Mouse (Mus musculus) intestine, embryonic 14.5 days (tissue): ENCODE results near the gene Zfp398. TPM values are rescaled to one million over a fixed set of nuclear protein-coding genes. Genes with fewer than 3 reads are reported as not detected.

Source experiments
- ATAC-seq: fragments of 200-750 bp; cut with Nextera tagmentation; replicated peaks from 2 replicates; pipeline ENCODE4 v1.8.0; 2017; ENCODE audit warnings: low read depth, moderate number of reproducible peaks, moderate TSS enrichment, moderate library complexity; ENCODE audit not compliant: low FRiP score, low TSS enrichment
- DNase-seq: peaks from one replicate; pipeline ENCODE4 v3.0.0-alpha.2; 2018; ENCODE audit warnings: low spot score
- H3K27ac ChIP-seq: fragments of 300-500 bp; sonication (generic); 2 replicates; pipeline ENCODE4 v1.5.1; 2014; ENCODE audit warnings: low read depth, mild to moderate bottlenecking, control low read depth
- H3K27me3 ChIP-seq: fragments of 300-500 bp; sonication (generic); replicated peaks from 2 replicates; pipeline ENCODE4 v1.6.1; 2014; ENCODE audit warnings: low read length, control low read depth; ENCODE audit not compliant: control insufficient read depth, insufficient read depth
- H3K36me3 ChIP-seq: fragments of 300-500 bp; sonication (generic); 2 replicates; pipeline ENCODE4 v1.6.1; 2014; ENCODE audit warnings: low read length, control low read depth; ENCODE audit not compliant: control insufficient read depth, insufficient read depth
- H3K4me1 ChIP-seq: fragments of 300-500 bp; sonication (generic); replicated peaks from 2 replicates; pipeline ENCODE4 v1.6.1; 2014; ENCODE audit warnings: low read length, control low read depth, mixed read lengths; ENCODE audit not compliant: control insufficient read depth, insufficient read depth
- H3K4me2 ChIP-seq: fragments of 300-500 bp; sonication (generic); 2 replicates; pipeline ENCODE4 v1.6.1; 2014; ENCODE audit warnings: low read length
- H3K4me3 ChIP-seq: fragments of 300-500 bp; sonication (generic); 2 replicates; pipeline ENCODE4 v1.5.1; 2014; ENCODE audit warnings: low read depth, low read length, control low read depth, mixed read lengths
- H3K9ac ChIP-seq: fragments of 300-500 bp; sonication (generic); 2 replicates; pipeline ENCODE4 v1.6.1; 2014; ENCODE audit warnings: mild to moderate bottlenecking, low read length
- H3K9me3 ChIP-seq: fragments of 300-500 bp; sonication (generic); 2 replicates; pipeline ENCODE4 v1.6.1; 2016; ENCODE audit warnings: low read length, control low read depth; ENCODE audit not compliant: control insufficient read depth
- WGBS: fragments of 180-500 bp; shearing (Covaris S2); extraction: QIAGEN DNeasy Blood & Tissue Kit; methylation state at CpG from one replicate; pipeline ENCODE4 v1.1.7; 2014; 5-methylcytosine and 5-hydroxymethylcytosine counted together
- polyA plus RNA-seq: library from polyadenylated mRNA; unstranded; fragments of >200 nt; fragmentation: Nextera tagmentation; extraction: Ambion mirVana; gene quantifications from 2 replicates; pipeline ENCODE4 v1.2.1, GENCODE M21; 2014

Gene Zfp398
- polyA plus RNA-seq, 1 experiment from 2014 or later: 9.0 TPM

GRCm38 (mm10) chr6:47805520-47805919, 29.9 kb upstream of the Zfp398 start:
- Histone ChIP-seq H3K9me3 (no peaks in the 10 kb centered on the region), H3K9ac (no peak overlapping the region), H3K27me3 (no peaks in the 10 kb centered on the region), H3K4me3 (no peak overlapping the region), H3K4me1 (peaks cover 11% of the 10 kb centered on the region), H3K27ac (no peak overlapping the region), H3K4me2 (no peak overlapping the region), H3K36me3 (peaks cover 73% of the 10 kb centered on the region)
- no peak for DNase-seq
- no peak for ATAC-seq
- 84% methylated on average over 2 of the region's 2 CpGs for WGBS

DNA sequence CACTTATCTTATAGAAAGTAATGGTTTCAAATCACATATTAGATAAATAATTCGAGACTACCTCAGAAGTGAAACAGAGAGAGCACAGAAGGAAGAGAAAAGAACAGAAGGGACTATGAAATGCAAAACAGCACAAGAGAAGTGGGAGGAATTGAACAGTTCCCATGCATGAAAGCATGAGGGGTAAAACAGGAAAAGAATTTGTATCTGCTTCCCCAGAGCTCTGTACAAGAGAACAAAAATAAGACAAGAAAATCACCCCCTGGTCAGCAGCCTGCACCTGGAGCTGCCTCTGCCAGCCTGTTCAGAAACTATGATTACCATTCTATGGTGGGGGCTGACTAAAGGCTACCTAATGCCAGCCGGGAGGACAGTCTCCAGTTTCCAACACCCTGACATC, 28.0 kb upstream of the Zfp398 start:
- H3K27ac ChIP-seq: no peak overlapping the region
- no peak overlapping the region for H3K4me2 ChIP-seq
- H3K4me3 ChIP-seq: no peak overlapping the region
- peaks cover 55% of the 10 kb centered on the region for H3K36me3 ChIP-seq
- no peaks in the 10 kb centered on the region for H3K27me3 ChIP-seq
- ATAC-seq: no peak
- no peaks in the 10 kb centered on the region for H3K9me3 ChIP-seq
- WGBS: 90% methylated on average over 2 of the region's 2 CpGs
- no peak overlapping the region for H3K9ac ChIP-seq
- DNase-seq: no peak
- peaks cover 23% of the 10 kb centered on the region for H3K4me1 ChIP-seq

- WGBS: 93% methylated on average over 5 of the region's 5 CpGs
- peaks cover 44% of the 10 kb centered on the region for H3K36me3 ChIP-seq
These were observed 26.9 kb upstream of the Zfp398 start for GRCm38 (mm10) chr6:47808545-47808944.

GRCm38 (mm10) chr6:47809053-47809452, 26.4 kb upstream of the Zfp398 start:
- no peaks in the 10 kb centered on the region for H3K9me3 ChIP-seq
- no peak overlapping the region for H3K27ac ChIP-seq
- H3K27me3 ChIP-seq: no peaks in the 10 kb centered on the region
- H3K9ac ChIP-seq: no peak overlapping the region
- H3K4me3 ChIP-seq: no peak overlapping the region
- DNase-seq (no peak), ATAC-seq (no peak)
- H3K4me1 ChIP-seq: peaks cover 23% of the 10 kb centered on the region
- 79% methylated on average over 4 of the region's 4 CpGs for WGBS
- no peak overlapping the region for H3K4me2 ChIP-seq
- peaks cover 39% of the 10 kb centered on the region for H3K36me3 ChIP-seq

More at GRCm38 (mm10) chr6:47808545-47808944, 26.9 kb upstream of the Zfp398 start:
- Histone ChIP-seq H3K4me3 (no peak overlapping the region), H3K4me1 (peaks cover 23% of the 10 kb centered on the region), H3K27ac (no peak overlapping the region), H3K9me3 (no peaks in the 10 kb centered on the region), H3K9ac (no peak overlapping the region), H3K27me3 (no peaks in the 10 kb centered on the region), H3K4me2 (no peak overlapping the region)
- ATAC-seq (no peak), DNase-seq (no peak)

DNA sequence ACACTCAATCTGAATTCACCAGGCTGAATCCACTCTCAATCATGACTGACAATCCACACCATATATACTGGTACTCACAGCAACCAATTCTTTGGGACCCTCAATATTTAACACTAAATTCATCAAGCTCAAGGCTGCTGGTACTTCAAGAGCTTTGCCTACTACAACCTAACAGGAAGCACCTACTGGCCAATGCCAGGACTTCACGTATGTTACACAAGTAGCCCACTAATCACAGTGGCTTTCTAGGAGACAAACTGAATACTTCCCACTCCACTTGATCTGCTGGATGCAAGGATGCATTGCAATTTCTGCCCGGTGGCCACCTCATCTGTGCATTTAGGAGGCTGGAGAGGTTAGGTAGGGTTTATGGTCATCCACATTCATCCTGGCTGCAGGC, 25.3 kb upstream of the Zfp398 start:
- H3K36me3 ChIP-seq: peaks cover 28% of the 10 kb centered on the region
- H3K4me2 ChIP-seq: peak overlapping the region; percentile 15; the same call in 1 of the 2 replicates
- no peak overlapping the region for H3K27ac ChIP-seq
- peaks cover 29% of the 10 kb centered on the region for H3K4me1 ChIP-seq
- H3K9me3 ChIP-seq: no peaks in the 10 kb centered on the region
- H3K27me3 ChIP-seq: no peaks in the 10 kb centered on the region
- 75% methylated on average over 2 of the region's 2 CpGs for WGBS
- ATAC-seq: no peak
- DNase-seq: no peak
- no peak overlapping the region for H3K9ac ChIP-seq
- no peak overlapping the region for H3K4me3 ChIP-seq

DNA sequence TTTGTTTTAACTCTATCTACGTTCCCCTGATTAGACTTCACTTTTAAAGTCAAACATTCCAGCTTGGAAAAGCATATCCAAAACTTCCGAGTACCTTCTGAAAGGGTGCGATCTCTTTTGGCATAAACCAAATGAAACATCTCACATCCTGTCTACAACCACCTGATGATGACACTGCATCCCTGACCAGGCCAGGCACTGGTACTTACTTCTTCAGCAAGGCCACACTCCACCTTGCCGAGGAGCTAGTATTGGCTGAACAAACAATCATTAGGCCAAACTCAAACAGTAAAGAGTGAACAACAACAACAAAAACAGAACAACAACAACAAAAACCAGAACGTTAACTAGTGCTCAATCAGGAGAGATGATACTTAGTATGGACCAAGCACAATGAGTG, 24.1 kb upstream of the Zfp398 start:
- Histone ChIP-seq H3K27me3 (no peaks in the 10 kb centered on the region), H3K4me2 (peak overlapping the region; percentile 94), H3K4me1 (peaks cover 29% of the 10 kb centered on the region), H3K36me3 (peaks cover 16% of the 10 kb centered on the region), H3K9me3 (no peaks in the 10 kb centered on the region), H3K9ac (peak overlapping the region; percentile 98), H3K4me3 (peak overlapping the region; percentile 90), H3K27ac (no peak overlapping the region)
- 41% methylated on average over 5 of the region's 5 CpGs for WGBS
- no peak for ATAC-seq
- no peak for DNase-seq

- Histone ChIP-seq H3K4me2 (peak overlapping the region; percentile 94), H3K27ac (peak overlapping the region; percentile 96), H3K27me3 (no peaks in the 10 kb centered on the region), H3K4me1 (peaks cover 29% of the 10 kb centered on the region), H3K4me3 (peak overlapping the region; percentile 90), H3K9ac (peak overlapping the region; percentile 98), H3K9me3 (no peaks in the 10 kb centered on the region), H3K36me3 (peaks cover 8% of the 10 kb centered on the region)
- ATAC-seq (no peak), DNase-seq (no peak)
- WGBS: under 1% methylated on average over 17 of the region's 17 CpGs
These were observed 23.1 kb upstream of the Zfp398 start for GRCm38 (mm10) chr6:47812271-47812915.

DNA sequence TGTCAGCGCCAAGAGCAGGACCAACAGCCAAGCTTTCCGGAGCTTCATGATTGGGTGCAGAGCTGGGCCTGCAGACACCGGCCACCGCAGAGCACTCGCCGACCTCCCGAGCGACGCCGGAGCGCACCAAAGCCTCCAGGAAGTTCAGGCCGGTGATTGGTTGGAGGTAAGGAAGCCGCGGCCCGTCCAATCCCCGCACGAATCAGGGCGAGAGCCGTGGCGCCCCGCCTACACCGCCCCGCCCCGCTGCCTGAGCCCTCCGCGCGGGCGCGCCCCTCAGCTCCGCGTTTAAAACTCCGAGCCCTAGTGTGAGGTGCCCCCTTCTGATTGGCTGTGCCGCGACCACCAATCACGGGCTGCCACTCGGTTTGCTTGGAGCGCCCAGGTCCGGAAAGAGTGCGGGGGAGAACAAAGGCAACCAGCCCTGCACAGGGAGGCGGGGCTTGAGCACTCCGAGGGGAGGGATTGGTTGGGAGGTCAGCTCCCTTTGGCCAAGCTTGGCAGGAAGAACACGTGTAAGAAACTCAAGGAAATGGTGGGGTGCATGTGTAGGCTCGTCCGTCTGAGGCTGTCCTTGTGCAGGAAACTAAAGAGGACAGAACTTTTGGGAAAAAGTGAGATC, 22.1 kb upstream of the Zfp398 start, which contains the start of gene Pdia4:
Gene Pdia4 (minus strand): TSS at position 174 of the 622 bp plus-strand sequence.
- Histone ChIP-seq H3K27ac (peak within 1 kb of the TSS; percentile 96), H3K4me3 (peak within 1 kb of the TSS; percentile 90), H3K27me3 (no peaks in the 10 kb centered on the region), H3K36me3 (no peaks in the 10 kb centered on the region), H3K4me2 (peak within 1 kb of the TSS; percentile 94), H3K9ac (peak within 1 kb of the TSS; percentile 98), H3K4me1 (peaks cover 29% of the 10 kb centered on the region), H3K9me3 (no peaks in the 10 kb centered on the region)
- peak; percentile 96 for DNase-seq
- WGBS: under 1% methylated on average over 44 of the region's 44 CpGs
- peak; percentile 100 for ATAC-seq
